Mouse (Mus musculus) heart, embryonic 14.5 days (tissue): ENCODE results near the gene Scgb1a1. TPM values are rescaled to one million over a fixed set of nuclear protein-coding genes. Genes with fewer than 3 reads are reported as not detected.

ENCODE experiments used
- ATAC-seq: fragments of 200-750 bp; cut with Nextera tagmentation; 2 replicates; pipeline ENCODE4 v1.8.0; 2017; ENCODE audit warnings: low read depth, moderate TSS enrichment; ENCODE audit not compliant: insufficient number of reproducible peaks, insufficient read depth, low FRiP score
- H3K27ac ChIP-seq, 2 experiments: fragments of 200-500 bp in 1 of 2; fragments of 300-500 bp in 1 of 2; sonication (generic) in 1 of 2; replicated peaks in 1 of 2; 2 replicates each; pipeline ENCODE4 v1.5.1; 2012 to 2014; ENCODE audit warnings: low read depth in 2 of 2, low read length in 2 of 2, control low read depth in 1 of 2, mild to moderate bottlenecking in 1 of 2, mixed read lengths in 1 of 2; ENCODE audit not compliant: control insufficient read depth in 1 of 2, insufficient read depth in 1 of 2
- H3K27me3 ChIP-seq: fragments of 300-500 bp; sonication (generic); 2 replicates; pipeline ENCODE4 v1.6.1; 2014; ENCODE audit warnings: mild to moderate bottlenecking, low read length, control low read depth; ENCODE audit not compliant: control insufficient read depth, insufficient read depth
- H3K36me3 ChIP-seq: fragments of 300-500 bp; sonication (generic); 2 replicates; pipeline ENCODE4 v1.6.1; 2014; ENCODE audit warnings: mild to moderate bottlenecking, control low read depth, low read length, mixed read lengths; ENCODE audit not compliant: control insufficient read depth, insufficient read depth
- H3K4me1 ChIP-seq, 2 experiments: fragments of 200-500 bp in 1 of 2; fragments of 300-500 bp in 1 of 2; sonication (generic) in 1 of 2; 2 replicates each; pipeline ENCODE4 v1.6.1; 2012 to 2014; ENCODE audit warnings: low read length in 2 of 2, control low read depth in 1 of 2, mixed read lengths in 1 of 2; ENCODE audit not compliant: control insufficient read depth in 2 of 2, insufficient read depth in 2 of 2
- H3K4me2 ChIP-seq: fragments of 300-500 bp; sonication (generic); 2 replicates; pipeline ENCODE4 v1.6.1; 2014; ENCODE audit warnings: mild to moderate bottlenecking, low read length
- H3K4me3 ChIP-seq, 2 experiments: fragments of 200-500 bp in 1 of 2; fragments of 300-500 bp in 1 of 2; sonication (generic) in 1 of 2; 2 replicates each; pipeline ENCODE4 v1.5.1; 2012 to 2014; ENCODE audit warnings: low read length in 2 of 2, mild to moderate bottlenecking in 2 of 2, control low read depth in 1 of 2, low read depth in 1 of 2, moderate library complexity in 1 of 2; ENCODE audit not compliant: control insufficient read depth in 1 of 2, insufficient read depth in 1 of 2
- H3K9ac ChIP-seq: fragments of 300-500 bp; sonication (generic); 2 replicates; pipeline ENCODE4 v1.6.1; 2014; ENCODE audit warnings: mild to moderate bottlenecking, low read length
- H3K9me3 ChIP-seq: fragments of 300-500 bp; sonication (generic); 2 replicates; pipeline ENCODE4 v1.6.1; 2016; ENCODE audit warnings: low read length, control low read depth; ENCODE audit not compliant: control insufficient read depth
- WGBS: fragments of 180-500 bp; shearing (Covaris S2); extraction: QIAGEN DNeasy Blood & Tissue Kit; methylation state at CpG from one replicate; pipeline ENCODE4 v1.1.7; 2014; 5-methylcytosine and 5-hydroxymethylcytosine counted together
- polyA plus RNA-seq: library from polyadenylated mRNA; unstranded; fragments of >200 nt; fragmentation: Nextera tagmentation; extraction: Ambion mirVana; gene quantifications from 2 replicates; pipeline ENCODE4 v1.2.1, GENCODE M21; 2014

Gene Scgb1a1
- polyA plus RNA-seq, 1 experiment from 2014 or later: not detected

DNA sequence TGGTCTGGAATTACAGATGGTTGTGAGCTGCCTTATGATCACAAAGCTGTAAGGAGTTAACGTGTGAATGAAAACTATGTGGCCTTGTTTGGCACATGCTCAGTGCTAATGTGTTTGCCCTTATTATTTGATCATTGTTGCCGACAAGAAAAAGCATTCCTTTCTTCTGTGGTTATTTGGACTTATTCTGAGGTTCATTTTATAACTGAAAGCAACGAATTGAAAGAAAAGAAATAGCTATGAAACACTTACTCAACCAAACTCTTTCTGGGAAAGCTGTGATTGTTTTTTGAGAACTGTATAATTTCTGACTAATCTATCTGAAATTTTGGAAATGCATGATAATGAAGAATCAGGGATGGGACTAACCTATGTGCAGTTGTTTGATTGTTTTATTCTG, 52.7 kb downstream of the Scgb1a1 start:
- H3K4me1 ChIP-seq: peaks cover 20 to 27% of the 10 kb centered on the region in 2 experiments
- H3K9ac ChIP-seq: no peak overlapping the region
- H3K4me2 ChIP-seq: no peak overlapping the region
- H3K27me3 ChIP-seq: no peaks in the 10 kb centered on the region
- H3K9me3 ChIP-seq: no peaks in the 10 kb centered on the region
- H3K36me3 ChIP-seq: no peaks in the 10 kb centered on the region
- no peak overlapping the region for H3K27ac ChIP-seq
- no peak overlapping the region for H3K4me3 ChIP-seq
- ATAC-seq: no peak
- 69% methylated on average over 3 of the region's 3 CpGs for WGBS

DNA sequence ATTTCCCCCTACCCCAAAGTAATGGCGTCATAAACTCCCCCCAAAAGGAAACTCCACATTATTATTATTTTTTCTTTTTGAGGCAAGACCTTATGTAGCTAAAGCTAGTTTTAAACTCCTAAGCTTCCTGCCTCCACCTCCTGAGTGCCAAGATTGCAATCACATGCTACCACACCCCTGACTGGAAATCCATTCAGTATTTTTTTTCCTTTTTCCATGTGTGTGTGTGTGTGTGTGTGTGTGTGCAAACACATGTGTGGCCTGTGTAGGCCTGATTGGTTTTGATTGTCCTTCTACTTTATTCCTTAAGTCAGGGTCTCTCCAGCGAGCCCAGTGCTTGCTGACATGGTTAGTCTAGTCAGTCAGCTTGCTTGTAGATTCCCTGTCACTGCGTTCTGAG, 53.3 kb downstream of the Scgb1a1 start:
- Histone ChIP-seq H3K27ac (no peak overlapping the region), H3K9ac (no peak overlapping the region), H3K4me1 (peaks cover 19 to 33% of the 10 kb centered on the region in 2 experiments), H3K4me2 (no peak overlapping the region), H3K4me3 (no peak overlapping the region), H3K9me3 (no peaks in the 10 kb centered on the region), H3K27me3 (no peaks in the 10 kb centered on the region), H3K36me3 (no peaks in the 10 kb centered on the region)
- 89% methylated on average over 3 of the region's 3 CpGs for WGBS
- no peak for ATAC-seq

Other genes with a start within 250 kb of the Scgb1a1 start
- 1.0 and 2.3 TPM in 2 replicates for gene Gng3, start 248.8 kb downstream of the Scgb1a1 start, polyA plus RNA-seq
- gene Lrrn4cl, start 237.2 kb downstream of the Scgb1a1 start, polyA plus RNA-seq: 1.2 and 1.3 TPM in 2 replicates
- 118 and 123 TPM in 2 replicates for gene Ubxn1, start 216.5 kb downstream of the Scgb1a1 start, polyA plus RNA-seq
- gene Uqcc3, start 207.0 kb downstream of the Scgb1a1 start, polyA plus RNA-seq: 67.4 and 78.2 TPM in 2 replicates
- 48.3 and 51.5 TPM in 2 replicates for gene Lbhd1, start 204.2 kb downstream of the Scgb1a1 start, polyA plus RNA-seq
- not detected in 2 replicates for gene Gm49403, start 204.0 kb downstream of the Scgb1a1 start, polyA plus RNA-seq
- gene 1810009A15Rik, start 199.1 kb downstream of the Scgb1a1 start, polyA plus RNA-seq: 53.7 and 55.8 TPM in 2 replicates
- gene Gm49416, start 199.0 kb downstream of the Scgb1a1 start, polyA plus RNA-seq: not detected in 2 replicates
- 18.2 TPM in 2 replicates for gene Ints5, start 195.0 kb downstream of the Scgb1a1 start, polyA plus RNA-seq
- gene Ganab, start 189.9 kb downstream of the Scgb1a1 start, polyA plus RNA-seq: 48.0 and 54.6 TPM in 2 replicates
- gene B3gat3, start 167.6 kb downstream of the Scgb1a1 start, polyA plus RNA-seq: 27.8 and 34.2 TPM in 2 replicates
- gene Rom1, start 158.6 kb downstream of the Scgb1a1 start, polyA plus RNA-seq: 0.94 and 1.6 TPM in 2 replicates
- gene Eml3, start 158.4 kb downstream of the Scgb1a1 start, polyA plus RNA-seq: 9.0 TPM in 2 replicates
- 19.8 and 26.5 TPM in 2 replicates for gene Mta2, start 146.1 kb downstream of the Scgb1a1 start, polyA plus RNA-seq
- gene Tut1, start 134.1 kb downstream of the Scgb1a1 start, polyA plus RNA-seq: 14.5 and 15.6 TPM in 2 replicates
- 234 and 253 TPM in 2 replicates for gene Eef1g, start 120.9 kb downstream of the Scgb1a1 start, polyA plus RNA-seq
- gene Ahnak, start 98.7 kb downstream of the Scgb1a1 start, polyA plus RNA-seq: 29.4 and 30.6 TPM in 2 replicates
- gene Asrgl1, start 47.7 kb upstream of the Scgb1a1 start, polyA plus RNA-seq: 11.8 and 15.2 TPM in 2 replicates